ENCODE assay signal across 12 mouse cellular contexts in genomic region chr19:14389881-14390837, GRCm38 (mm10).
A peak's percentile ranks its signal among the peaks of the same experiment; 100 is the strongest.
DNase-seq lines count a peak whose midpoint lies in the region; ATAC-seq and TF ChIP-seq lines count a peak whose summit lies in the region.
"Had no signal": no experiment of that assay in that cellular context is flagged by ENCODE, and none has a peak within 500 bp of the region (broad histone marks: within the 10 kb centered on the region; RNA-seq: fewer than 3 reads in every experiment).

No protein-coding gene starts in this region.

- H3K9me3 ChIP-seq in forebrain, embryonic 15.5 days = no peaks in the 10 kb centered on the region
- H3K9me3 ChIP-seq in forebrain, embryonic 11.5 days (ENCODE audit: control insufficient read depth, low read length) = no peaks in the 10 kb centered on the region
- no peaks in the 10 kb centered on the region for H3K9me3 ChIP-seq in intestine, embryonic 16.5 days (ENCODE audit: control insufficient read depth, low read length)
- H3K9me3 ChIP-seq in intestine, postnatal 0 days (ENCODE audit: control insufficient read depth) = no peaks in the 10 kb centered on the region
- no peaks in the 10 kb centered on the region for H3K9me3 ChIP-seq in lung, postnatal 0 days (ENCODE audit: low read length)
- no peaks in the 10 kb centered on the region for H3K9me3 ChIP-seq in limb, embryonic 14.5 days (ENCODE audit: control insufficient read depth, low read length)

- H3K4me1 ChIP-seq in forebrain, embryonic 15.5 days = peaks cover 6% of the 10 kb centered on the region; the same call in 1 of the 2 replicates
- H3K4me1 ChIP-seq in forebrain, embryonic 11.5 days (replicated peaks; ENCODE audit: control insufficient read depth, insufficient read depth, low read length) = no peaks in the 10 kb centered on the region
- H3K4me1 ChIP-seq in intestine, embryonic 16.5 days (ENCODE audit: control insufficient read depth, insufficient read depth, low read length) = no peaks in the 10 kb centered on the region
- H3K4me1 ChIP-seq in intestine, postnatal 0 days (replicated peaks; ENCODE audit: control insufficient read depth, insufficient read depth, low read length) = no peaks in the 10 kb centered on the region
- no peaks in the 10 kb centered on the region for H3K4me1 ChIP-seq in lung, postnatal 0 days (ENCODE audit: insufficient read depth, low read depth, low read length)
- no peaks in the 10 kb centered on the region for H3K4me1 ChIP-seq in lung, adult 2 months (ENCODE audit: control insufficient read depth, insufficient read depth, low read length)
- H3K4me1 ChIP-seq in limb, embryonic 14.5 days (ENCODE audit: control insufficient read depth, insufficient read depth, low read length) = no peaks in the 10 kb centered on the region
- H3K4me1 ChIP-seq: megakaryocyte, embryonic 14.5 days had no signal

- 59% methylated on average over 6 of the region's 6 CpGs for WGBS in forebrain, embryonic 15.5 days
- WGBS in forebrain, embryonic 11.5 days = 88% methylated on average over 6 of the region's 6 CpGs
- WGBS in intestine, embryonic 16.5 days = 62% methylated on average over 6 of the region's 6 CpGs
- 57% methylated on average over 6 of the region's 6 CpGs for WGBS in intestine, postnatal 0 days
- 32% methylated on average over 6 of the region's 6 CpGs for WGBS in lung, postnatal 0 days
- WGBS in lung, adult 2 months = 49% methylated on average over 6 of the region's 6 CpGs
- 73% methylated on average over 6 of the region's 6 CpGs for WGBS in limb, embryonic 14.5 days

- no peaks in the 10 kb centered on the region for H3K27me3 ChIP-seq in forebrain, embryonic 15.5 days
- H3K27me3 ChIP-seq in forebrain, embryonic 11.5 days (ENCODE audit: control insufficient read depth, insufficient read depth, low read length) = no peaks in the 10 kb centered on the region; the same call in 1 of the 2 replicates
- no peaks in the 10 kb centered on the region for H3K27me3 ChIP-seq in intestine, embryonic 16.5 days (replicated peaks; ENCODE audit: control insufficient read depth, insufficient read depth, low read length)
- H3K27me3 ChIP-seq in intestine, postnatal 0 days (replicated peaks; ENCODE audit: control insufficient read depth, insufficient read depth, low read length) = no peaks in the 10 kb centered on the region
- H3K27me3 ChIP-seq in lung, postnatal 0 days (replicated peaks; ENCODE audit: insufficient read depth, low read length) = no peaks in the 10 kb centered on the region
- H3K27me3 ChIP-seq in limb, embryonic 14.5 days (ENCODE audit: control insufficient read depth, insufficient read depth, low read length) = no peaks in the 10 kb centered on the region
- H3K27me3 ChIP-seq: megakaryocyte, embryonic 14.5 days had no signal

- no peak overlapping the region for H3K27ac ChIP-seq in forebrain, embryonic 15.5 days (replicated peaks)
- no peak overlapping the region for H3K27ac ChIP-seq in forebrain, embryonic 11.5 days (ENCODE audit: low read depth, low read length)
- H3K27ac ChIP-seq in intestine, embryonic 16.5 days (ENCODE audit: low read length) = no peak overlapping the region
- no peak overlapping the region for H3K27ac ChIP-seq in intestine, postnatal 0 days (ENCODE audit: low read depth, low read length)
- H3K27ac ChIP-seq in lung, postnatal 0 days (ENCODE audit: low read length) = no peak overlapping the region
- H3K27ac ChIP-seq in limb, embryonic 14.5 days (replicated peaks; ENCODE audit: low read depth, low read length) = no peak overlapping the region

- H3K4me2 ChIP-seq in forebrain, embryonic 15.5 days (replicated peaks) = no peak overlapping the region
- no peak overlapping the region for H3K4me2 ChIP-seq in forebrain, embryonic 11.5 days (ENCODE audit: low read depth, low read length, severe bottlenecking)
- no peak overlapping the region for H3K4me2 ChIP-seq in intestine, embryonic 16.5 days (ENCODE audit: low read depth, low read length)
- H3K4me2 ChIP-seq in intestine, postnatal 0 days (replicated peaks; ENCODE audit: low read depth) = no peak overlapping the region
- H3K4me2 ChIP-seq in lung, postnatal 0 days (replicated peaks; ENCODE audit: low read depth, low read length) = no peak overlapping the region
- no peak overlapping the region for H3K4me2 ChIP-seq in limb, embryonic 14.5 days (replicated peaks; ENCODE audit: low read depth, low read length, severe bottlenecking)

- TF ChIP-seq POLR2A in lung, adult 2 months (IDR thresholded peaks at IDR 0.05; ENCODE audit: borderline replicate concordance, extremely low read depth, low read depth, low read length) = no peak
- no peak for TF ChIP-seq POLR2A in limb, embryonic 14.5 days (IDR thresholded peaks at IDR 0.05; ENCODE audit: borderline replicate concordance, extremely low read depth, insufficient read depth, insufficient read length)

- DNase-seq in forebrain, embryonic 11.5 days (ENCODE audit: low spot score) = no peak
- DNase-seq in lung, postnatal 0 days (ENCODE audit: low spot score) = peak; percentile 9
- no peak for DNase-seq in lung, adult 2 months
- peak; percentile 47 for DNase-seq in limb, embryonic 14.5 days (ENCODE audit: low spot score)
- no peak for DNase-seq in gastrocnemius, postnatal 36 days
- DNase-seq: adrenal gland, adult 8-10 months; thymus, postnatal 36 days had no signal

- H3K36me3 ChIP-seq in forebrain, embryonic 15.5 days = no peaks in the 10 kb centered on the region
- H3K36me3 ChIP-seq in forebrain, embryonic 11.5 days (ENCODE audit: control insufficient read depth, insufficient read depth, low read length) = no peaks in the 10 kb centered on the region
- no peaks in the 10 kb centered on the region for H3K36me3 ChIP-seq in intestine, embryonic 16.5 days (ENCODE audit: control insufficient read depth, insufficient read depth, low read length)
- no peaks in the 10 kb centered on the region for H3K36me3 ChIP-seq in intestine, postnatal 0 days (ENCODE audit: control insufficient read depth, insufficient read depth)
- no peaks in the 10 kb centered on the region for H3K36me3 ChIP-seq in lung, postnatal 0 days (ENCODE audit: insufficient read depth, low read length)
- H3K36me3 ChIP-seq in limb, embryonic 14.5 days (ENCODE audit: control insufficient read depth, insufficient read depth, low read length) = no peaks in the 10 kb centered on the region

- no peak for TF ChIP-seq EP300 in lung, postnatal 0 days (IDR thresholded peaks at IDR 0.05)

- intact Hi-C loops in gastrocnemius, postnatal 36 days (cut with DNase I) = no loop called here

- H3K9ac ChIP-seq in forebrain, embryonic 15.5 days (replicated peaks) = no peak overlapping the region
- no peak overlapping the region for H3K9ac ChIP-seq in forebrain, embryonic 11.5 days (ENCODE audit: low read length)
- H3K9ac ChIP-seq in intestine, embryonic 16.5 days (ENCODE audit: low read depth, low read length) = no peak overlapping the region
- no peak overlapping the region for H3K9ac ChIP-seq in intestine, postnatal 0 days (ENCODE audit: low read depth, low read length)
- H3K9ac ChIP-seq in lung, postnatal 0 days (replicated peaks; ENCODE audit: low read depth) = no peak overlapping the region
- H3K9ac ChIP-seq in limb, embryonic 14.5 days (ENCODE audit: low read depth, low read length, severe bottlenecking) = no peak overlapping the region

- H3K4me3 ChIP-seq in forebrain, embryonic 15.5 days = no peak overlapping the region
- no peak overlapping the region for H3K4me3 ChIP-seq in forebrain, embryonic 11.5 days (ENCODE audit: low read depth, low read length)
- H3K4me3 ChIP-seq in intestine, embryonic 16.5 days (ENCODE audit: low read length) = no peak overlapping the region
- H3K4me3 ChIP-seq in intestine, postnatal 0 days (ENCODE audit: low read depth, low read length) = no peak overlapping the region
- no peak overlapping the region for H3K4me3 ChIP-seq in lung, postnatal 0 days (ENCODE audit: low read depth, low read length)
- H3K4me3 ChIP-seq in lung, adult 2 months (replicated peaks; ENCODE audit: extremely low read depth, low read depth, low read length) = no peak overlapping the region
- no peak overlapping the region for H3K4me3 ChIP-seq in limb, embryonic 14.5 days (replicated peaks; ENCODE audit: low read length)
- H3K4me3 ChIP-seq: megakaryocyte, embryonic 14.5 days had no signal

- no peak for TF ChIP-seq CTCF in intestine, postnatal 0 days (IDR thresholded peaks at IDR 0.05; ENCODE audit: low read depth)
- TF ChIP-seq CTCF in lung, postnatal 0 days (IDR thresholded peaks at IDR 0.05) = no peak
- TF ChIP-seq CTCF in lung, adult 2 months (IDR thresholded peaks at IDR 0.05; ENCODE audit: insufficient read depth, low read length) = no peak

- ATAC-seq in forebrain, embryonic 15.5 days (replicated peaks) = peak; percentile 51; the same call in 1 of the 2 replicates
- no peak for ATAC-seq in forebrain, embryonic 11.5 days (replicated peaks; ENCODE audit: low FRiP score)
- ATAC-seq in intestine, embryonic 16.5 days = 0 out of 2 replicates have a peak, but pooled peaks have one; percentile 48
- no peak for ATAC-seq in intestine, postnatal 0 days
- peak; percentile 14; the same call in 1 of the 2 replicates for ATAC-seq in lung, postnatal 0 days
- ATAC-seq in limb, embryonic 14.5 days (ENCODE audit: low FRiP score, low read depth) = peak; percentile 60; the same call in 1 of the 2 replicates
- ATAC-seq: Patski had no signal

Comparison
In these comparisons a context has a peak if more than half of its experiments do, and no peak if none do; other contexts are left out.
1. ATAC-seq: peak in forebrain, embryonic 15.5 days (single experiment), intestine, embryonic 16.5 days (single experiment), lung, postnatal 0 days (single experiment) and limb, embryonic 14.5 days (single experiment); none in forebrain, embryonic 11.5 days (single experiment) and intestine, postnatal 0 days (single experiment).
2. DNase-seq: peak in lung, postnatal 0 days (single experiment) and limb, embryonic 14.5 days (single experiment); none in forebrain, embryonic 11.5 days (single experiment), lung, adult 2 months (single experiment) and gastrocnemius, postnatal 36 days (0 of 2).